Mouse (Mus musculus) lung, adult 2 months (tissue): ENCODE results near the gene Brat1.

Experiments used
- CTCF ChIP-seq: fragments of 200-500 bp; IDR thresholded peaks from 2 replicates; pipeline ENCODE4 v1.5.1; 2011; ENCODE audit warnings: mild to moderate bottlenecking, low read length, control low read depth; ENCODE audit not compliant: insufficient read depth
- POLR2A ChIP-seq: fragments of 200-500 bp; IDR thresholded peaks from 2 replicates; pipeline ENCODE4 v1.6.1; 2011; ENCODE audit warnings: low read depth, mild to moderate bottlenecking, control low read depth, low read length, borderline replicate concordance; ENCODE audit errors: extremely low read depth

- TF ChIP-seq POLR2A (no peak), CTCF (no peak)
Observed at GRCm38 (mm10) chr5:140710315-140710714, 5.5 kb downstream of the Brat1 start.
